Mouse (Mus musculus): ENCODE measurements around the gene Pdlim5.
"Not testable (repeated sequence)": the region's sequence is repeated elsewhere in the genome, so short reads cannot be mapped to it uniquely, and the experiment has no call there.

Pdlim5 gene

GRCm38 (mm10) chr3:142395520-142396193, at the start of gene Pdlim5:
Gene Pdlim5, minus strand, starts transcription at chr3:142395696.
- peak; percentile 95 for DNase-seq (ENCODE audit: low read depth, low spot score)

GRCm38 (mm10) chr3:142443710-142444043, 48.2 kb upstream of the Pdlim5 start:
- no peak for DNase-seq (ENCODE audit: low read depth, low spot score)

GRCm38 (mm10) chr3:142443006-142443709, 47.7 kb upstream of the Pdlim5 start:
- peak; percentile 92 for DNase-seq (ENCODE audit: low read depth, low spot score)

- DNase-seq (ENCODE audit: low read depth, low spot score): no peak
These were observed 46.7 kb upstream of the Pdlim5 start for GRCm38 (mm10) chr3:142442161-142442560.

GRCm38 (mm10) chr3:142441142-142441541, 45.6 kb upstream of the Pdlim5 start:
- DNase-seq (ENCODE audit: low read depth, low spot score): no peak

GRCm38 (mm10) chr3:142440191-142440590, 44.7 kb upstream of the Pdlim5 start:
- no peak for DNase-seq (ENCODE audit: low read depth, low spot score)

- no peak for DNase-seq (ENCODE audit: low read depth, low spot score)
These were observed 44.1 kb upstream of the Pdlim5 start for GRCm38 (mm10) chr3:142439591-142440093.

GRCm38 (mm10) chr3:142438630-142439029, 43.1 kb upstream of the Pdlim5 start:
- not testable (repeated sequence) for DNase-seq (ENCODE audit: low read depth, low spot score)

GRCm38 (mm10) chr3:142436824-142437223, 41.3 kb upstream of the Pdlim5 start:
- DNase-seq (ENCODE audit: low read depth, low spot score): no peak

- DNase-seq (ENCODE audit: low read depth, low spot score): no peak
These were observed 40.7 kb upstream of the Pdlim5 start for GRCm38 (mm10) chr3:142436212-142436611.

GRCm38 (mm10) chr3:142434786-142435168, 39.3 kb upstream of the Pdlim5 start:
- DNase-seq (ENCODE audit: low read depth, low spot score): no peak

GRCm38 (mm10) chr3:142434127-142434785, 38.8 kb upstream of the Pdlim5 start:
- no peak for DNase-seq (ENCODE audit: low read depth, low spot score)

GRCm38 (mm10) chr3:142431481-142431880, 36.0 kb upstream of the Pdlim5 start:
- no peak for DNase-seq (ENCODE audit: low read depth, low spot score)

GRCm38 (mm10) chr3:142430048-142430447, 34.6 kb upstream of the Pdlim5 start:
- DNase-seq (ENCODE audit: low read depth, low spot score): no peak

GRCm38 (mm10) chr3:142426806-142427205, 31.3 kb upstream of the Pdlim5 start:
- no peak for DNase-seq (ENCODE audit: low read depth, low spot score)

GRCm38 (mm10) chr3:142424134-142424533, 28.6 kb upstream of the Pdlim5 start:
- no peak for DNase-seq (ENCODE audit: low read depth, low spot score)

- DNase-seq (ENCODE audit: low read depth, low spot score): no peak
These were observed 28.0 kb upstream of the Pdlim5 start for GRCm38 (mm10) chr3:142423501-142423917.

GRCm38 (mm10) chr3:142422229-142422628, 26.7 kb upstream of the Pdlim5 start:
- no peak for DNase-seq (ENCODE audit: low read depth, low spot score)

GRCm38 (mm10) chr3:142421470-142421869, 26.0 kb upstream of the Pdlim5 start:
- no peak for DNase-seq (ENCODE audit: low read depth, low spot score)

- DNase-seq (ENCODE audit: low read depth, low spot score): no peak
These were observed 22.5 kb upstream of the Pdlim5 start for GRCm38 (mm10) chr3:142417996-142418395.

GRCm38 (mm10) chr3:142413345-142413885, 17.9 kb upstream of the Pdlim5 start:
- DNase-seq (ENCODE audit: low read depth, low spot score): no peak

GRCm38 (mm10) chr3:142410930-142411329, 15.4 kb upstream of the Pdlim5 start:
- DNase-seq (ENCODE audit: low read depth, low spot score): no peak
